Mouse (Mus musculus) gastrocnemius, postnatal 10 days (tissue): Measurements from ENCODE around the gene Stum. TPM values are rescaled to one million over a fixed set of nuclear protein-coding genes. Genes with fewer than 3 reads are reported as not detected.

Source experiments
- DNase-seq: peaks from one replicate; pipeline ENCODE4 v3.0.0; 2021; ENCODE audit warnings: mixed read lengths
- total RNA-seq, 2 experiments: library from RNA; stranded (reverse); gene quantifications; 2 replicates each; pipeline ENCODE4 v1.2.3; 2021

The Stum gene
- total RNA-seq, 2 experiments from 2014 or later = 1.2 to 2.1 TPM

DNA sequence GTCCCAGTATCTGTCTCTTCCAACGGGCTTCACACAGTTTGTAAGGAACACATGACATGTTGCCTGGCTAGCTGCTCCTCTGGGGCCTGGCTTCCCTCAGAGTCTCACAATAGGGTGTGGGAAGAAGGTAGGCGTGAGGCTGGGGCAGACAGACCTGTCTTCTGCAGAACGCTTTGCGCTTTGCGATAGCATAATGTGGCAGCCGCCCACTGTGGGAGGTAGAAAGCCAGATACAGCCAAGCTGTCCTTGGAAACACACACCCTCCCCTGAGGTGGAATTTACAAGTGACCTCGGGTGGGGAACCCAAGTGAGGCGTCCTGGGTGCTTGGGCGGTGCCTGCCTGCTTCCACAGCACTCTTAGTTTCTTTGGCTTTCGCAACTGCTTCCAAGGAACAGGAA is 98.8 kb downstream of the Stum start:
- no peak for DNase-seq

DNA sequence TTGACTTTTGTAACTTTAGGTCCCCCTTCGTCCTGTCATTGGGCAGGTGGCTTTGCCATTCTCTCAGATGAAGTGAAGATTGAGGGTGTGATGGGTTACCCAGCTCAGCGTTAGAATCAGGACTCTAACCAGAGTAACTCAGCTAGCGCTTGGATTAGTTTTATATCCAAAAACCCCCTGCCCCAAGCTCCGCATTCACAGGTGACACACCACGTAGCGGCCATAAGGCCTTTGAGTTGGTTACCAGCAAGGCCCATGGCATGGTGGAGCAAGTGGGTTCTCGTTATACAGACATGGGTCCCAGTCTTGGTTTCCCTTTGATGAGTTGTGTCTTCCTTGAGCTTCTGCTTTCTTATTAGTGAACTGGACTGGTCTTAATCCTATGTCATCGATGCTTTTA is 99.4 kb downstream of the Stum start:
- DNase-seq = no peak

Other genes with a start within 250 kb of the Stum start
- gene Psen2, start 220.1 kb downstream of the Stum start, total RNA-seq = 10 to 100 TPM; 11.3 to 11.7 TPM
- gene Itpkb, start 153.0 kb downstream of the Stum start, total RNA-seq = 10 to 100 TPM; 30.1 to 38.7 TPM
- 10 to 100 TPM; 58.0 to 63.8 TPM for gene Parp1, start 85.4 kb upstream of the Stum start, total RNA-seq
- gene Lin9, start 157.6 kb upstream of the Stum start, total RNA-seq = 1 to 10 TPM; 5.0 to 5.8 TPM
- gene Mixl1, start 213.5 kb upstream of the Stum start, total RNA-seq = not detected
- gene Acbd3, start 242.5 kb upstream of the Stum start, total RNA-seq = 10 to 100 TPM; 22.0 to 27.7 TPM